Mouse (Mus musculus) thymus, postnatal 4 days (tissue): ENCODE measurements around the gene Map7.

ENCODE experiments used
- DNase-seq: peaks from one replicate; pipeline ENCODE4 v3.0.0; 2021

The Map7 gene

DNA sequence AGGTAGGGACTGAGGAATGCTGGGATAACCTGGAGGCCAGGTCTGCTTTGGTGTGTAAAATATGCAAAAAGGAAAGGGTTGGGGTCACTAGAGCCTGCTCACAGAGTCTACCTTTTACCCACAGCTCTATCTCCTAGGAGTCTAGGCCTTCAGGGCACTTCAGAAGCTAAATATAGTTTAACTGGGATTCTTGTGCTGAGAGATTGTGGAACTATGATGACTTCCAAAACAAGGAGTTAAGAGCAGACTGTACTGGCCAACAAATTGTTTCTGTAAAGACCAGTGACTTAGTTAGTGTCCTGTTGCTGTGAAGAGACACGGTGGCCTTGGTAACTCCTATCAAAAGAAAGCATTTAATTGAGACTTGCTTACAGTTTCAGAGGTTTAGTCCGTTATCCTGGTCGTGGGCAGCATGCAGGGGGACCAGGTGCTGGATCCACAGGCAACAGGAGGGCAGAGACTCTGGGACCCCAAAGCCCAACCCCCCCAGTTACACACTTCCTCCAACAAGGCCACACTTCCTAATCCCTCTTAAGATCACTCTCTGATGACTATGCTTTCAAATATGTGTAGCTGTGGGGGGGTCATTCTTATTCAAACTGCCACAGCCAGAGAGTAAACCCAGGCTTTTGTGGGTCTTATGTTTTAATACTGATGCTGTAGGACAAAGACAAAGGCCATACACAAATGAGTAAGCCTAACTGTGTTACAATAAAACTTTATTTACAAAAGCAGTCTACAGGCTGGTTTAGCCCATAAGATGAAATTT lies 150.1 kb downstream of the Map7 start:
- no peak for DNase-seq

DNA sequence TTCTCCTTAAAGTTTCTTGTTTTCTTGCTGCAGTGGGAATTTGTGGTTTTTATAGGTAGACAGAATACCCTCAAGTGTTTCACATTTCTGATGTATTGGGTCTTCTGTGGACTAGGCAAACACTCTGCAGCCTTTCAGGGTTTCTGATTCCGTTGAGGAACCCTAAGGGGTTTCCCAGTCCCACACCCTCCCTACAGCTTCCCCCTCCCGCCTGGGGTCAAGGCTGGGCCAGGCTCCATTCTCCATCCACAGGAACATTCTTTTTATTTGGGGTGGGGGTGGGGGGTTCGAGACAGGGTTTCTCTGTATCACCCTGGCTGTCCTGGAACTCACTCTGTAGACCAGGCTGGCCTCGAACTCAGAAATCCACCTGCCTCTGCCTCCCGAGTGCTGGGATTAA lies 150.8 kb downstream of the Map7 start:
- DNase-seq, result no peak

DNA sequence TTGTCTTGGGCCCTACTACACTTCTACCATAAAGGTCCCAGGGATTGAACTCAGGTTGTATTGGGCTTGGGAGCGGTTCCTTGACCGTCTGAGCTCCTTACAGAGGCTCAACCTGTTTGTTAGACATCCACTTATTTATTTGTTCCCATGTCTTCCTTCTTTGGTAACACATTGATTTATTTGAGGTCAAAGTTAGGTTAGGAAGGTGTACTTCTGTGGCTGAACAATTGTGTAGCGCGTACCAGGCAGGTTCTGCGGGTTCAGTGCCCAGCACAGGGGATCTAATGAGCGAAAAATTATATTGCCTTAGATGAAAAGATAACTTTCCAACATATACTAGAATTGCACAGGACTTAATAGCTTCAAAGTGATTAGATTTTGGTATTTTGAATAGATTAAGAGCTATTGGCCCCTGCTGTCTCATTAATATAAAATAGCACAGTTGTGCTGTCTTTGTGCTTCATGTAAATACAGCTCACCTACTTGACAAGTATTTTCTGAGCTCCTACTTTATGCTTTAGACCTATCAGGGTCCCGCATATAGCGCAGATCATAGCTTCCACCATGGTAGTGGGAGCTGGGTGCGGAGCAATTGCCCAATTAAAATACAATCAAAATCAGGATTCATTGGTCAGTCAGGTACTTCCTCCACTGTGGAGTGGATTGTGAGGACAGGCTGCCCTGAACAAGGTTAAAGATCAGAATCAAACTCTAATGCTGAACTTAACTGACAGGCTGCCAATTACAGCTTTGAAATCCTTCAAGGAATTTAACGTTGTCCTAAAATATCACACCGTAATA lies 162.9 kb downstream of the Map7 start:
- no peak for DNase-seq

DNA sequence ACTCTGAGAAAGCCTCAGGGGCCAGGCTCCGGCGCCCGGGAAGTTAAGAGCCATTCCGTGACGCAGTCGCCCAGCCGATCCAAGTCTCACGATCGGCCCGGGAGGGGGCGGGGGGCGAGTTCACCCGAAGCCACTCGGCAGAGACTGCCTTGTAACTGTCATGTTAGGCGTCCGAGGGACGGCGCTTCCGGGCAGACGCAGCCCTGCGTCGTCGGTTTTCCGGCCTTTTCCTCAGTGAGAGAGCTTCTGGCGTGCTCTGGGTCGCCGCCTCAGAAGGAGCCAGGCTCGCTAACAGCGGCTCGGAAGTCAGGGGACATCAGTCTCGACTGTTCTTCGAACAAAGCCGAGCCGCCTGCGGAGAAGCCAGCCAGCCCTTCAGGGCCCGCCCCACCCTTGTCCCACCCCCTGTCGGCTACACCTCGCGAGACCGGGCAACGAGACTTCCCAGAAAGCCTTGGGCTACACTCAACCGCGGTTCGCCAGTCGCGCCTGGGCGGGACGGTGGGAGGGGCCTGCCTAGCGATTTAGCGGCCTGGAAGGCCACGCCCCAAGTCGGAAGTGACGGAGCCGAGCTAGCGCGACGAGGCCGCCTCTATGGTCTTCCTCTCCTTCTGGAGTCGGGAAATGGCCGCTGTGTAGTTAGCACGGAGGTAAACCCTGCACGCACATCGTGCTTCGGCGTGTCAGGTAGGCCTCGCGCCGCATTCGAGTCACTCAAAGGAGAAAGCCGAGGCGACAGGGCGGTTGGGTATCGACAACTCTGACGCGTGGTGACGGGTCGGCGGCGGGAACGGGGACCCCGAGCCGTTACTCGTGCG lies 163.9 kb downstream of the Map7 start, which contains the start of gene Bclaf1:
Gene Bclaf1 (plus strand): TSS at position 552 of the 818 bp plus-strand sequence.
- peak; percentile 100 for DNase-seq

DNA sequence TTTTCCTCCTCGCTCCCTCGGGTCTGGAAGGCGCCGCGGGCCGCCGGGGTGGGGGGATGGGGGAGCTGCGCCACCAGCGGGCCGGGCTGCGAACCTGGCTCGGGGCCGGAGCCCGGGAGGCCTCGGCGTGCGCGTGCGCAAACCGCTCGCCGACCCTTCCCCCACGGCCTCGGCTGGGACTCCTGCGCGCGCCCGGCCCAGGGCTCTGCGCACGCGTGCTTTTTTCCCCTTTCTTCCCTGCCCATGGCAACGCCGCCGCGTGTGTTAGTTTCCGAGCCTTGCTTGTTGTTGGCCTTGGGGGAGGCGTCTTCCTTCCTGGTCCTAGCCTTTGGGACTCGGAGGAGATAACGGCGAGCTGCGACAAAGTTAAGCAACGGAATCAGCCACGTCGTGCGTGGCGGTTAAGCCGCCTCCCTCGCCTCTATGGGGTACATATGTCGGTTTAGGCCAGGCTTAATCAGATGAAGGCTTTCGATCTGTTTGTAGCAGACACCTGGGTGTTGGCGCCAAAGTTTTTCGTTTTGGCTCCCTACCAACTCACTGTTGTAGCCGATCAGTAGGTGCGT lies 164.5 kb downstream of the Map7 start:
- DNase-seq, result peak; percentile 94

DNA sequence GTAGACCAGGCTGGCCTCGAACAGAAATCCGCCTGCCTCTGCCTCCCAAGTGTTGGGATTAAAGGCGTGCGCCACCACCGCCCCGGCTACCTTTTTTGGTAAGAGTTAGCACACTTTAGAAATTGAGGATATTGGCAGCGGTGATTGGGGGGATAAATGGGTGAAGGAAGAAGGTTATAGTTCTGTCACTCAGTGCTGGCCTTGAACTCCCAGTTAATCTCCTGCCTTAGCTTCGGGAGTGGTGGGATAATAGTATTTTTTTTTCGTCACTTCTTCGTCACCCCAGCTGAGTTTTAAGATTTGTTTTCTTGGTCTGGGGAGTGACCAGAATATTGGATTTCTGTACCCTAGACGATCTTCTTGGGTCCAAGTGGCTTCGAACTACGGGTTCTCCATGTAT lies 165.2 kb downstream of the Map7 start:
- peak; percentile 25 for DNase-seq

DNA sequence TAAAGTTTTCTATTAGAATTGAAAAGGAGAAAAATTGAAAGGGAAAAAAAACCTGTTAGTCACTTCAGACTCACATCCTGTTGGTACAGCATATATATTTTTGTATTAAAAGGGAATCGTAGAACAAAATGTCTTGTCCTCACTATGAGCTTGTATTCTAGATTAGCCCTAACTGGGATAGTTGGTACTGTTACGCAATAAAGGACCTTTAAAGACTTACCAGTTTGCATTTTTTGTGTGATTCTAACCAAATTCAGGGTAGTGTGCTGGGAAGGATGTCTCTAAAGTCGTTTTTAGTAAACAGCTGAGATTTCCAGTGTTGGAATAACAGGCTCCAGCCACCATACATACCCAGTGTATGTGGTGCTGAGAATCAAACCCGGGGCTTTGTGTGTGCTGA lies 165.7 kb downstream of the Map7 start:
- no peak for DNase-seq

DNA sequence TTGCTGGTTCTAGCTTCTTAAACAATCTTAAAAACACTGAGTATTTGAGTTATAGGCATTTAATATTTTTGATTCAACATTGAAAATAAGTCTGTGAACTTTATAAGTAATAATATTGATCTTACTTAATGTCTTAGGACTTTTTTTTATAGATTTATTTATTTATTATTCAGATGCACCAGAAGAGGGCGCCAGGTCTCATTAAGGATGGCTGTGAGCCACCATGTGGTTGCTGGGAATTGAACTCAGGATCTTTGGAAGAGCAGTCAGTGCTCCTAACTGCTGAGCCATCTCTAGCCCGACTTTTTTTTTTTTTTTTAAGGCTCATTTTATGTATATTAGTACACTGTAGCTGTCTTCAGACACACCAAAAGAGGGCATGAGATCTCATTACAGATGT lies 166.5 kb downstream of the Map7 start:
- DNase-seq, result peak; percentile 59

DNA sequence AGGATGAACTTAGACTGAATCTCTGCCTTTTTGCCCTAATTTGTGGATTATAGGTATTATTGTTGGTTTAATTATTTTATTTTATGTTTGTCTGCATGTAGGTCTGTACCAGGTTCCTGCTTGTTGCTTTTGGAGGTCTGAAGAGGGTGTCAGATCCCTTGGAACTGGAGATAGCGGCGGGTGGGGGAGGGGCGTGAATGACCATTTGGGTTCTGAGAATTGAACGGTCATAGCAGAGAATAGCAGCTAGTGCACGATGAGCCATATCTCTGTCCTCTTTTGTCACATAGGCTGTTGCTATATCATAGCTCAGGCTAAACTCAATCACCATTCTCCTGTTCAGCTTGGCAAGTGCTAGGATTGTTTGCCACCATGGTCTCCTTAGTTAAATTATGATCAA lies 169.2 kb downstream of the Map7 start:
- no peak for DNase-seq

DNA sequence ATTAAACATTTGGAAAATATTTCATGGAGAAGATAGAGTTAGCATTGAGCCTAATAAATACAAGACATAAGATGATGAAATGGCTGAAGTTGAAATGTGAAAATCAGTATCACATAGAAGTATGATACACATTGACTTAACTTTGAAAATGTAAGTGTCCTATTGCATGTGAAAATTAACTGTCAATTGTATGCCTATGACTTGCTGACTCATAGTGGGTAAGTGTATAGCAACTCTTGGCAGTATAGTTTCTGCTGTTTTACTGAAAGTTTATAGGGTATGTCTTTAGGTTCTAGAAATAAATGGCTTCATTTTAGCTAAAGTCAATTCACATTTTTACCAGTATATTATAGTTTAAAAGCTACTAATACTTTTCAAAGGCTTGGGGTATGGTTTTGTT lies 178.0 kb downstream of the Map7 start:
- DNase-seq, result no peak
